Mouse (Mus musculus) gastrocnemius, postnatal 14 days (tissue): ENCODE data around the gene Insyn1. TPM values are rescaled to one million over a fixed set of nuclear protein-coding genes. Genes with fewer than 3 reads are reported as not detected.

Experiments
- DNase-seq: peaks from one replicate; pipeline ENCODE4 v3.0.0; 2021; ENCODE audit warnings: mixed read lengths
- intact Hi-C: fragments of 180-260 bp; cut with DNase I; formaldehyde crosslinking; loops from one replicate; pipeline ENCODE4 v1.15.1; 2025; ENCODE audit warnings: low total_unique reads
- total RNA-seq, 2 experiments: library from RNA; stranded (reverse); gene quantifications; 2 replicates each; pipeline ENCODE4 v1.2.3; 2021

The Insyn1 gene
- total RNA-seq, 2 experiments from 2014 or later = 6.4 to 7.1 TPM

DNA sequence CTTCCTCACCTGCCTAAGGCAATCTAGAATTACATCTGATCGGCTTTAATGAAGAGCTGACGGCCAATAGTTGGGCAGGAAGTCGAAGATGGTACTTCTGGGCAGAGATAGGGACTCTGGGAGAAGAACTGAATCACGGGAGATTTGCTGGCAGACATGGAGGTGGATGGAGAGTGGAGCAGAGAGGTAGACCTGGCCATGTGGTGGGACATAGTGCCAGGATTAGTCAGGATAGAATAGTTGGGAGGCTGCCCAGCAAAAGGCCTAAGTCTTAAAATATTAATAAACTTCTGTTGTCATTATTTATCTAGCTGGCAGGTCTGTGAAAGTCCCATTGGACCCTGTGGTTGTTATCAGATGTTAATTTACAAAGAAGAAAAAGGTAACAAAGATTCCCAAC, 36.7 kb downstream of the Insyn1 start:
- DNase-seq = no peak
- intact Hi-C loops = no loop called here

DNA sequence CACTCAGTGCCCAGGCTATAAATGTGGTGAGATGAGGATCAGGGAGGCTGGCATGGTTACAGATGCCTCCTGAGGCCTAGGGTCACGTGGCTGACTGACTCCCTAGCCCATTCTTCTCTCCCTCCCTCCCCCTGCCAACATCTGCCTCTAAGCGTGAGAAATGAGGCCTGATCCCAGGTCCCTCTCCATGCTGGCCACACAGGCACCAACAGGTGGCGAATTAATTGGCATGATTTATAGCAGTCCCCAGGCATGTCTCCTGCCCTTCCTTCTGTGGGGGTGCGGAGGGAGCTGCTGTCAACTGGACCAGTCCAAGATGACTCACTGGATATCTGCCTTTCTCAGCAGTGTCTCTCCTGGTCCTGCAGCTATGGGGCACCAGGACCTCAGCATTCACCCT, 39.4 kb downstream of the Insyn1 start:
- DNase-seq = no peak
- intact Hi-C loops = no loop called here

DNA sequence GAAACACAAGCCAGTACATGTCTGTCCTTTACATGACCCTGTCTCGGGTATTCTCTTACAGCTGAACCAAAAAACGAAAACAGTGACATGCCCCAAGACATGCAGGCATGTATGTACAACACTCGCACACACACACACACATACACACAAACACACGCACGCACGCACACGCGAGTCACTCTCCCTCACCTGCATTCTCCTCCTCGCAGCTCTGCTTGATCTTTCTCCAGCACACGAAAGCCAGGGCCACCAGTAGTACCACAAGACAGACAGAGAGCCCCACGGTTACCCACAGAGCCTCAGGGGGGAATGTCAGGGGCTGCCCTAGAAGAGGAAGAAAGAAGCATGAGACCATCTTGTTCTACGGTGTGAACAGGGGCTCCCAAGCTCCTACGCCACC, 42.0 kb downstream of the Insyn1 start:
- intact Hi-C loops = no loop called here
- no peak for DNase-seq

DNA sequence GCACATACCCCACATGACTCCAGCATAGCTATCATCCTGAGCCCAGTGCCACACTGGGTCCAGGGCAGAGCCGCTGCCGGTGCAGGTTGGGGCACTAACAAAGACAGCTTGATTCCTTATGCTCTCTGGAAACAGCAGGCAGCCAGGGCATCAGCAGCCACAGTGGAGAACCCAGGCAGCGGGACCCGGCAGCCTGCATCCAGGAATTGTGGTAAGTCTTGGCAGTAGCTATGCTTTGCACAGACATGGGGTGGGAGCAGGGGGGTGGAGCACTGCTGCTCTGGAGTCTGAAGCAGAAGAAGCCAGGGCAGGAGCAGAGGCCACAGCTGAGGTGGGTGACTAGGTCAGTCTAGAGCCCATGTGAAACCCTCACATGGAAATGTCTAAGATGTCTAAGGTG, 43.8 kb downstream of the Insyn1 start:
- intact Hi-C loops = no loop called here
- no peak for DNase-seq

DNA sequence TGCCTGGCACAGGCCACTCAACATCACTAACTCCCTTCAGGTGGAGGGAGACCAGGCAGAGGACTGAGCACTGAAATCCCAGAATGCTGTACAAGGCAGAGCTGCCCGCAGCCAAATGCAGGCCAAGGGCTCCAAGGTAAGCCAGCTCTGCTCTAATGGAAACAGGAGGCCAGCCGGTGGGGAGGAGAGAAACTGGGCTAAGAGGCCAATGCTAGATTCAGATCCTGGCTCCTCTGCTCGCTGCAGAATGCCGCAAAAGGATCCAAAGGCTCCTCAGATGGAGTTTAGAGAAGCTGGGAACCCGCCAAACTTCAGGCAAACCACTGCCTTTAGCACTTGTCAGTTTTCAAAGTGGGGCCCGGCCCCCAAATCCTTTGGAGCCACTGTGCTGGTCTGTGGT, 44.9 kb downstream of the Insyn1 start:
- DNase-seq = no peak
- intact Hi-C loops = no loop called here

DNA sequence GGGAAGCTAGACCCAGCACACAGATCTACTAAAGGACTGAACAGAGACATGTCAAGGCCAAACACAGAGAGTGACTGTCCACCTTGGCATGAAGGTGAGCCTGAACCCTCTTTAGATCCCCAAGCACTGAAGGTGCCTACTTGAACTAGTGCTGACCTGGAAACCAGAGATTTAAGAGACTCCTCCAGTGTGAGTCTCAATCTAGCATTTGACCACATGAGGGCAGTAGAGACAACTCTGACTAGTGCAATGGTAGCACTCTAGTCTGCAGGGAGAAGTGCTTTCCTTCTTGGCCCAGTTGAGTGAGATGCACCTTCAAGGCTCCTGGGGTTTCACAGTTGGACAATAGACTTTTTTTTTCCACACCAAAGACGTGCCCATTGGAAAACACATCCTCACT, 46.4 kb downstream of the Insyn1 start:
- peak; percentile 36 for DNase-seq
- intact Hi-C loops = loop anchor here (5.0 kb wide), 1 partner anchor 118 kb away; no protein-coding TSS in a partner anchor

DNA sequence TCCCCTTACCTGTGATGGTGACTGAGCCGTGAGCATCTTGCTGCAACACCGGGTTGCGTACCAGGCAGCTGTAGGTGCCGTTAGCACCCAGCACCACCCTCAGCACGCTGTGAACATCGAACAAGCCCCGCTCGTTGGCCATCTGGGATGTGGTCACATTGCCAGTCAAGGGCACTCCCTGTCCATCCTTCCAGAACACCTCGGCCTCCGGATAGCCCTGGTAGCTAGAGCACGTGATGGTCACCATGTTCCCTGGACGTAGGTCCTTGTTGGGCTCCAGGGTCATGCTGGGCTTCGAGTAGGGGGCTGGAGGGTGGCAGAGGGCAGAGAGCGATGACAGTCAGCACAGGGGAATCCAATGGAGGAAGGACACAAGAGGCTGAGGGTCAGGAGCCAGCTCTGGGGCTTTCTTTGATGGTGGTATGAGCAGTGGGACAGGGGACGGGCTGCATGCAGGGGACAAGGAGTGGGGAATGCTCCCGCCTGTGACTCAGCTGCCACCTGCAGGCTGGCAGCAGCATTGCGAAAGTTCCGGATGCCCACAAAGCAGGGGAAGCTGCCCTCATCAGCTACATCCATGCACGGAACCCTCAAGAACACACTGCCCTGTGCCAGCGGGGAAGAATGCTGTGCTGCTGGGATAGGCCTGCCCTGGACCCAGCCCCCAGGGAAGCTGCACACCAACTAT, 47.2 kb downstream of the Insyn1 start:
- no peak for DNase-seq
- intact Hi-C loops = loop anchor here (5.0 kb wide), 1 partner anchor 117 kb away; no protein-coding TSS in a partner anchor

DNA sequence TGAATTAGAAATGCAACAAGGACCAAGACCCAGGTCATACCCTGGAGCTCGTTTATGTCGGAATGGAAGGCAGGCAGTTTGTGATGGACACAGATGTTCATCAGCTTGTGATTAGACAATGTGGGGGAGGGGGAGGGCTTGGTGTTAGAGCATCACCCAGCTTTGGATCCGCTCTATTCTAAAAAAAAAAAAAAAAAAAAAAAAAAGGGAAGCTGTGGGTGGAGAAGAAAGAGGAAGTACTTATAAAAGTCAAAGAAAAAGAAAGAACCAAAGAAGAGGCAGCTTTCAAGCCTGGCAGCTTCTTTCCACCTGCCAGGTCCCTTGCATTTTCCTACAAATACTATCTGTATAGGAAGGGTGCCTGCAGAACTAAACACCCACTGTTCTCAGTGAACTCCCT, 49.4 kb downstream of the Insyn1 start:
- DNase-seq = no peak
- intact Hi-C loops = loop anchor here (5.0 kb wide), 1 partner anchor 115 kb away; no protein-coding TSS in a partner anchor

DNA sequence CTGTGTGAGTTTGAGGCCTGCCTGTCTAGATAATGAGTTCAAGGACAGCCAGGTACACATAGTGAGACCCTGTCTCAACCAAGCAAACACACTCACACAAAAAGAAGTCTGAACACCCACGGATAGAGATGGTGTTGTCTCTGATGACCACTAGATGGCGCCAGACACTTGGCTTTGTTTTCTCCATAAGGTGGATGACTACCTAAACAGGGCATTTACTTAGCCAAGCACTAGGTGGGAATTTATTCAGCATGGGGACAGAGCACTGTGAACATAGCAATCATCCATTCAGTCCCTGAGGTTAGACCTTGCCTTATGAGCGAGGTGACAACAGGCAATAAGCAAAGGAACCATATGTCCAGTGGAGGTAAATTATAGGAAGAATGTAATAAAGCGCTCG, 51.5 kb downstream of the Insyn1 start:
- intact Hi-C loops = loop anchor here (5.0 kb wide), 2 partner anchors 37 to 112 kb away; no protein-coding TSS in a partner anchor

DNA sequence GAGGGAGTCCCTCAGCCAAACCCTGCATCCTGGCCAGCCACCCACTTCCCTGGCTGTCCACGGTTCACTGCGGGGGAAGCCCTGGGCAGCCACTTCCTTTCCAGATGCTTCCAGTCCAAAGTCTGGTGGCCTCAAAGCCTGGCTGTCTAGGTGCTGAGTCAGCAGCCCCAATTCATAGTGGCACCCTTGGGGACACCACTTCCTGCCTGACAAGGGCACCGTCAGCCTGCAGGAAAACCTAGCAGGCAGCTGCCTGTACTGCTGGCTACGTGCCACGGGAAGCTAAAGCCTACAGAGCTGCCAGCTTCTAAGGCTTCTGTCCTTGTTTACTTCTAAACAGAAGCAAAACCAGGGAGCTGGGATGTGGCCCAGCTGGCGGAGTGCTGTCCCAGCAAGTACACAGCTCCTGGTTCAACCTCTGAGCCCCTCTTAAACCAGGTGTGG, 53.5 kb downstream of the Insyn1 start:
- DNase-seq = peak; percentile 89
- intact Hi-C loops = loop anchor here (5.0 kb wide), 1 partner anchor 35 kb away; no protein-coding TSS in a partner anchor

More for the DNA sequence above, 51.5 kb downstream of the Insyn1 start:
- DNase-seq = no peak

DNA sequence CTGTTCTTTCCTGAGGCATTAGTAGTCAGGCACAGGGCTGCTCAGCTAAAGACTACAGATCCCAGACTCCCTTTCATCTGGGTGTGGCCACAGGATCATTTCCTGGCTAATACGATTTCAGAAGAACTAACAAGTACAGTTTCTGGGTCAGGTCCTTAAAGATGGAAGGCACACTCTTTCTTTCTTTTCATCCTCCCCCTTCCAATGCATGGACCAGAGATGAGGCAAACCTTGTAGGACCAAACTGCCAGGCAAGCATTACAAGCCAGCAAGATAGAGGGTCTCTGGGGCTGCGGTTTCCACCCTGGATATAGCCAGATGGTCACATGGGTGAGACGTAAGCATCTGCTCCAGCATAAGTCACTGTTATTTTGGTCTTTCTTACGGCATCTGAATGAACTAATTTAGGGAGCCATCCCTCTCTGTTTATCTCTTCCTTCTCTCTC, 56.5 kb downstream of the Insyn1 start:
- no peak for DNase-seq
- intact Hi-C loops = loop anchor here (5.0 kb wide), 1 partner anchor 32 kb away; no protein-coding TSS in a partner anchor

DNA sequence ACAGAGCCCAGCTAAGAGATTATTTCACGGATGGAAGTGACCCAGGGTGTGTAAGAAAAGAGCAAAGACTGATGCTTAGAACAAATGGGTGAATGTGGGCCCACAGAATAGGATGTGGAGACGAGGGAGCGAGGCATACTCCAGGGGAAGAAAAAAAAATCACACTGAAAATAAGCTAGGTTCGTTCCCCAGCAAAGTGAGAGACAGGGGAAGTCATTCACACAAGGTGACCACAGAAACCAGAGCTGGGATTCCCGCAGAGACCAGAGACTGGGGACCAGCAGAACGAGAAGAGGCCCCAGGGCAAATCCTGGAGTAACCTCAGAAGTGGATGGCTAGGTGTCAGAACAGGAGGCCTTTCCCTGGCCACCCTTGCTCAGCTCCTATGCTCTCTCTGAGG, 57.0 kb downstream of the Insyn1 start:
- intact Hi-C loops = no loop called here
- no peak for DNase-seq

DNA sequence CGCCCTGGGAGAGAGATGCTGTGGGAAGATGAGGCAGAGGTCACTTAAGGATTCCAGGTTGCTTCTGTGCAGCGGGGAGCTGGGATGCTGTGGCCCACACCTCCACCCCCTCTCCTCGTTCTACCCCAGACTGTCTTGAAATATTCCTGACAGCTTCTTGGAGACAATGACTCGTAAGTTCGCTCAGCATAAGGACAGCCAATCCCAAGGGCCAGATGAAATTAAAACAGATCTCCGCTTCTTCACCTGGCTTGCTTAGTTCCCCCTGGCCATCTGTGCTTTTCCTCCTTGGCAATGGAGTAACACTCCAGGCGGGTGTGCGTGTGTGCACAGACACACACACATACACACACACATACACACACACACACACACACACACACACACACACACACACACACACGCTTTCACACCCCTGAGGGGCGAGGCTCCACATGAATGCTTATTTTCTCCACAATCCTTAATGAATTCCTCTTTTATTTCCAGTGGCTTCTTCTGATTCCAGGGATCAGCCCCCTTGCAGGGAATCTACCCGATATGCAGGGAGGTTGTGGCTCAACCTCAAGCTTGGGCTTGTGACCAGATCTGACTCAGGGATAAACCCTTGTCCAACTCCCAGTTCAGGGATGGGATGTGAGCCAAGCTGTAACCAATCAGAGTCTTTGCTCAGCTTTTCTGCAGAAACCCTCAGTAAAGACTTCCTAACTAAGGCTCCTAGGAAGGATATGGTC, 58.4 kb downstream of the Insyn1 start:
- DNase-seq = peak; percentile 79
- intact Hi-C loops = no loop called here

DNA sequence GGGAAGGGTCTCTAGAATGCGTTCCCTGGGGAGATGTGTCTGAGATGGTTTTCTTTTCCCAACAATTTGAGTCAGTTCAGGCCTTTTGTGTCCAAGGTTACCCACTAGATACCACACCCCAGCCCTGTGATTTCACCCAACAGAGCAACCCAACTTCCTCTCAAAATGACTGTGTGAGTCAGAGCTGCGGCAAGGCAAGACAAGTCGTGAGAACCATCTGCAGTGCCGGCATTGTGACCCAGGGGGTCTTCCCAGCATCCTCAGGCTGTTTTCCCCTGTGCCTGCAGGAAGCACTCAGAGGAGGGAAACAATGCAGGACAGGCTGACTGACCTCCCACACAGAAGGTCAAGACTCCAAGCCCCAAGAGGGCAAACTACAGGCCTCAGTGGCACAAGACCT, 60.5 kb downstream of the Insyn1 start:
- intact Hi-C loops = no loop called here
- DNase-seq = no peak

Other genes starting within 250 kb of the Insyn1 start
- 1 to 10 TPM; 5.2 to 7.5 TPM for gene Pml, start 238.8 kb upstream of the Insyn1 start, total RNA-seq
- gene Stoml1, start 235.4 kb upstream of the Insyn1 start, total RNA-seq = 1 to 10 TPM; 7.0 to 8.7 TPM
- gene Loxl1, start 175.4 kb upstream of the Insyn1 start, total RNA-seq = 10 to 100 TPM; 29.2 to 46.7 TPM
- not detected for gene Tbc1d21, start 118.1 kb upstream of the Insyn1 start, total RNA-seq
- 10 to 100 TPM; 15.6 to 25.1 TPM for gene Cd276, start 66.8 kb downstream of the Insyn1 start, total RNA-seq
- gene Nptn, start 93.6 kb downstream of the Insyn1 start, total RNA-seq = 100 to 1,000 TPM in 1 of 2 experiments, 10 to 100 TPM in 1; 91.0 to 101 TPM